Mouse (Mus musculus) lung, postnatal 36 days (tissue): ENCODE data around the gene Rnf130.
"Not testable (repeated sequence)": the region's sequence is repeated elsewhere in the genome, so short reads cannot be mapped to it uniquely, and the experiment has no call there.

ENCODE experiments used
- DNase-seq: peaks from one replicate; pipeline ENCODE4 v3.0.0; 2022; ENCODE audit warnings: mixed read lengths

Gene Rnf130

DNA sequence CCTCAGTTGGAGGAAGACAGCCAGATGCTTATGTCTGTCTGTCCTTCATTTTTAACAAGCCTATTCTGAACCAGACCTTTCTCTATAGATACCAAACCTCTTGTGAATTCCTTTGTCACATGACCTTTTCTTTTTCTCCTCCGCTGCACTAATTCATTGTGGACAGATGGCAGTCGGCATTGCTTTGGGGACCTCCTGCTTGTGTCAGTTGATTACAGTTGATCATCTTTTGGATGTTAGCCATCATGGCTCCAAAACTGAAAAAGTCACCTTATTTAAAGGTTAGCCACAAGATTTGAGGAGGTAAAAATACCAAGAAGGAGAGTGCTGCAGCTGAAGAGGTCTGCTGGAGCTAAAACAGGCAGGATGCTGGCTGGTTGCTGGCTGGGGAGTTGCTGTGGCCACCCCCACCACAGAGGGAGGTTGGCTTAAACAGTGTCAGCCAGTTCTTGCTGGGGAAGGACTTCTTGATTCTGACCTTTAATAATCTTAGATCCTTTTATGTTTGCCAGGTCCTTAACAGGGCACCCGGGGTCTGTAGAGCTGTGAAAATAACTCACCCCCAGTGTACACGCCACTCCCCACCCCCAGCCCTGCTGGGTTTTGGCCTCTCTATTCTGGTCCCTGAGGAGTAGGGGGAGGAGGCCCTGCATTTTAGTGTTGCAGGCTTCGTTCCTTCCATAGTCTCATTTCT is 66.0 kb downstream of the Rnf130 start:
- DNase-seq: no peak

DNA sequence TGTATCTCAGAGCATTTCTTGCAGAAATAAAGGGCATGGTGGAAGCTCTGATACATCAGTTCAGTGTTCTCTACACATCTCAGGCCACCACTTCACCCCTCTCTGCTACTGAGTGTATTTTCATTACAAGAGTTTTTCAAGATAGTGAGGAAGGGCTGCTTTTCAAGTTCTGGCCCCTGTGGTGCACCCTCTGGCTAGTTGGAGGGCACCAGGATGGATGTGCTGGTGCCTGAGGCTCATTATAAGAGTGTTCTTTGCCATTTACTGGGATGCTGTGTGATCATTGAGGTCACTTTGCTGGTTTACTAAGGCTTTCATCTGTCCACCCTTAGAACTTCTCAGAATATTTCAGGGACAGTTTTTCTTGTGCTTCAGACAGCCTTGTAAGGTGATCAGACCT is 66.5 kb downstream of the Rnf130 start:
- DNase-seq: no peak

DNA sequence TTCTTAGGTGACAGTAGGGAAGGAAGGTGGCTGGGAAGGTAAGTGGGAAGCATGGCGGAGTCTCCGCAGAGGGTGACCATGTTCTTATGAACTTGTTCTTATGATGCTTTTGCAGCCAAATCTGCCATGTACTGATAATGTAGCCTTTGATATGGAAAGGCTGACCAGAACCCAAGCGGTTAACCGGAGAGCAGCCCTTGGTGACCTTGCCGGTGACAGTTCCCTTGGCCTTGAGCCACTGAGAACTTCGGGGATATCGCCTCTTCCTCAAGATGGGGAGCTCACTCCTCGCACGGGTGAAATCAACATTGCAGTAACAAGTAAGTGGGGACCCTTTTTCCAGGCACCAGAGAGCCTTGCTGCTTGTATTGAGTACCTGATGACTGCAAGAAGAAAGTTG is 70.5 kb downstream of the Rnf130 start:
- DNase-seq: no peak

DNA sequence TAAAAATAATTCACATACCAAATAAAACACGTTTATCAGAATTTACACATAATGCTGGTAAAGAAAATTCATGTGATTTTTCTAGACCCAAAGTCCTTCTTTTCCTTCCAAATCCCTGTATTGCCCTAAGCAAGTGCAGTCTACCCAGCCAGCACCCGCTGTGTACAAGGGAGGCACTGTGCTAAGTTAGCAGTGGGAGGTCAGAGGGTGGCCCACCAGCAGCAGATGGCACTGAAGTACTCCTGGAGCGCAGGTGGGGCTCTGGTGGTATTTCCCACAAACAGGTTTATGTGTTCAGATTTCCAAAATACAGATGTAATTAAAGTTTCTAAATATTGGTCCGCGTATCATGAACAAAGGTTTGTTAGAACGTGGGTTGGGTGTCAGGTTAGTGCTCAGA is 71.9 kb downstream of the Rnf130 start:
- DNase-seq: no peak

DNA sequence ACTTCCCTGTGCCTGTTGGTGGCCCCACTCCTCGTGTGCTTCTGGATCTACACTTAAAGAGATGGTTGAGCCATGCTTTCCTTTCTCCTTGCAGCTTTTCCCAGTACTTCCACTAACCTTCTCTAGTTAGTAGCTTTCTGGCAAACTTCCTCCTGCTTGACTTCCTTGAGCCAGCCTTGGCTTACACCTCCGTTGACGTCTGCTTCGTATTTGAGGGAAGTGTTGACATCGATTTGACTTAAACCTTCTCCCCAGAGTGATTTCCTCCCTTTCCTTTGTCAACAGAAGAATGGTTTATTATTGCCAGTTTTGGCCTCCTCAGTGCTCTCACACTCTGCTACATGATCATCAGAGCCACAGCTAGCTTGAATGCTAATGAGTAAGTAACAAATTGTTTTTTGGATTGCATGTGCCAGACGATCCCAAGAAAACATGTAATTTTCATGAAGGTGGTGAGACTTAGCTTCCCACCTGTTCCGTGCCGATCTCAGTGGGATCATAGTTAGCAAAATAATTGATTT is 73.9 kb downstream of the Rnf130 start:
- DNase-seq: peak; percentile 16

DNA sequence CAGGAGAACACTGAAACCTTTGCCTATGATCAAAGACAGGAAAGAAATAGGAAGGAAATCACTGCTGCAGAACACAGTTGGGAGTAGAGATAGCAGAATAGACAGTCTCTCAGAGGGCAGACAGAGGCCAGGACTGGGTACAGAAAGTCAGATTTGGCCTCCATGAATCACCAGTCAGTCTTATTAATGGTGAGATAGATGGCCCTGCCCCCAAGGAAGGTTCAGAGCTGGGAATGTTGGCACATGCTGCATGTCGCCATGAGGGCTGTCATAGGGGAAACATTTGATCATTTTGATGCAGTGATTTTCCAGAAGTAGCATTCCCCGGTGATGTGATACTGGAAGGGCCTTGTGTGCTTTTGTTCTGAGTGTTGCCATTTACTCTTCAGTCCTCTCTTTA is 74.5 kb downstream of the Rnf130 start:
- DNase-seq: no peak

DNA sequence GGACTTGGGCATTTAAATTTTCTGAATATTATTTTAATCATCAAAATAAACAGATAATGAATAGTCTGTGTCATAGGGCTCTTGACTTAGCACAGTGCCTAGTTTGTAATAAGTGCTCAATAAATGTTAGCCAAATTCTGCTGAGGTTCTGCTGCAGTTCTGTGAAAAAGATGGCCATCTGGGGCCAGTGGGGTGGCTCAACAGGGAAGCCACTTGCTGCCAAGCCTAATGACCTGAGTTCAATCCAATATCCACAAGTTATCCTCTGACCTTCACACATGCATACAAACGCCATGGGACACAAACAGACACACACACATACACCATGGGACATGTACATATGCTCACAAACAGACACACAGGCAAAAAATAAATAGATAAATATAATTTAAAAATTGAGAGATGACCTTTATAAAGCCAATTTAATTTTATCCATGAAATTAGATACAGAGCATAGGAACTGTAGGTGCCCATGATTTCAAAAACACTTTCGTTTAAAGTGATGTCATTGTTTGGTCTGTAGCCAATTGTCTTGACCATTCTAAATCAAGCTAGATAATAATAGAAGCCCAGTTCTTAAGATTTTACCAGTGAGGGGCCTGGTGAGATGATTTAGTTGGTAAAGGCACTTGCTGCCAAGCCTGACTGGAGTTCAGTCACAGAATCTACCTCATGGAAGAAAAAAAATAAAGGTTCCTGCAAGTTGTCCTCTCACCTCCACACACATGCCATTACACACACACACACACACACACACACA is 75.6 kb downstream of the Rnf130 start:
- DNase-seq: no peak

DNA sequence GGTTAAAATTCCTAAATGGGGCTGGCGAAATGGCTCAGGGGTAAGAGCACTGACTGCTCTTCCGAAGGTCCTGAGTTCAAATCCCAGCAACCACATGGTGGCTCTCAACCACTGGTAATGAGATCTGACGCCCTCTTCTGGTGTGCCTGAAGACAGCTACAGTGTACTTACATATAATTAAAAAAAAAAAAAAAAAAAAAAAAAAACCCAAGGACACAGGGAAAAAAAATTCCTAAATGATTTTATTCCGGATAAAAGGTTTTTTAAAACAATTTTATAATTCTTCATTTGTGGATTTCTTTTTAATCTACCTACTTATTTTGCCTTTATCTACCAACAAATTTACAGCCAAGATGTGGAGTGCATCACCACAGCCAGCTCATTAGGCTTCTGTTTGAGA is 76.8 kb downstream of the Rnf130 start:
- not testable (repeated sequence) for DNase-seq

DNA sequence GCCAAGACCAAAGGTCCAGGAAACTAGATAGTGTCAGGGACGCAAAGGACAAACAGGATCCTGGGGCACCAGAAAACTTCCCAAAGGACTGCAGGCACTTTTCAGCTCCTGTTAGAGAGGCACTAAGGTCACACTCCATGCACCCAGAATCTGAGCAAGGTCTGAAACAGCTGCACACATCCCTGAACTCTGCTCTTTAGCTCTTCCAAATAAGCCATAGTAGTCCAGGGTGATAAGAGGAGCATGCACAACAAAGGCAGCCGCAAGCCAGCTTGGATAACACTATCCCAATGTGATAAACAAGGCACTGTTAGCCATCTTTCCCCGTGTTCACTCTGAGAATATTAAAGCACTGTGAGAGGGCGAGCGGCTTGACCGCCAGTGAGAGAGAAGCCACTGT is 78.9 kb downstream of the Rnf130 start:
- no peak for DNase-seq

DNA sequence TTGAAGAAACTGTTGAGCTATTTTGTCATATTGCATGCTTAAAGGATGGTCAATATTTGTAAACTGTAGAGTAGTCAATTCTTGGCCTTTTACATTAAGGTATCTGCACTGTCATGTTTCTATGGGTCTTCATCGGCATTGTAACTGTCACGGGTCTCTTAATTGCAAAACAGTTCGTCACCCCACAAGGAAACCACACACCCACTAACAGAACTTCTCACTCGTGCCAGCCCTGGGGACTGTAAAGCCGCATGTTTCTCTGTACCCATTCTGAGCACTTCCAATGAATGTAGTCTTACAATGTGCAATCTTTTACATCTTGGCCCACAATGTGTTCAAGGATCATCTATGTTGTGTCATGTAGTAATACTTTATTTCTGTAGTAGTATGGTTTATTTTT is 80.1 kb downstream of the Rnf130 start:
- peak; percentile 10 for DNase-seq

DNA sequence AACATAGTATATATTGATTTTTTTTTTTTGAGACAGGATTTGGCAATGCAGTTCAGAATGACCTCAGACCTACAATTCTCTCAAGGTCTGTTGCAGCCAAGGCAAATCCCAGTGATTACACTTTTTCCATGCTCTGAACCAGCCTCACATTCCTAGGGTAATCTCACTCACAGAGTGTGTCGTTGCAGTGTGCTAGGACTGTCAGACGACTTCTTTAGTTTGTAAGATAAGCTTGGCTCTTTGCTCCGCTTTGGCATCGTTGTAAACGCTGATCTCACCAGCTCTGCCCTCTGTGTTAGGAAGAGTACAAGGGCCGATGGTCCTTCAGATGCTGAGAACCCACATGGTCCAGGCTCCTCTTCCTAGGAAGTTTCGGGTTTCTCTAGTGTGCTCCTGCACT is 80.9 kb downstream of the Rnf130 start:
- no peak for DNase-seq

DNA sequence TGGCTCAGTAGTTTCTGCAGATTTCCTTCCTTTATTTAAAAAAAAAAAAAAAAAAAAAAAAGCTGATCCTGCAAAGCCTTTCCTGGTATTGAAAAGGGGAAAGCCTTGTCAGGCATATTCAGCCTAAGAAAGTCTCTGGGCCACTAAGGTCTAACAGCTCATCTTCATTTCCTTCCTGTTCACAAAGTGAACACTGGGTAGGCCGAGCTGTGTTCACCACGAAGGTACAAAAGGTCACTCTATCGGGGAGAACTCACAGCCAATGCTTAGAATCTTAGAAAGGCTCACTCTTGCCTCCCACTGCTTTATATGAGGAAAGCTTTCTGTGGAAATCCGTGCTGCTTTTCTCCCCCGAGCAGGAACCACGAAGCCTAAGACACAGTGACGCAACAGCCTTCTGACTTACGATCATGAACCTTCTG is 83.7 kb downstream of the Rnf130 start:
- DNase-seq: peak; percentile 34

DNA sequence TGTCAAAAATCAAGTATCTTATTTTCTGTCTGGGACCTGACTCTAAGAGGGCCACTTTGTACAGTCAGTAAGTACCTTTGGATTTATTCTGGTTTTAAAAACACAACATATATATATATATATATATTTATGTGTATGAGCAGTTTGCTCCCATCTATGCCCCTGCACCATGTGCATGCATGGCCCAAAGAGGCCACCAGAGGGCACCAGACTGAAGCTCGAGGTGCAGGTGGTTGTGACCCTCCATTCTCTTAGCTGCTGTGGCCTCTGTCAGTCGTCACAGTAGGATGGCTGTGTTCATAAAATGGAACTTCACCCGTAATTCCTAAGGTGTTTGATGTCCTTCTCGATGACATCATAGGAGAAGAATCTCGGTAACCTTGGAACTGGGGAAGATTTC is 89.2 kb downstream of the Rnf130 start:
- peak; percentile 89 for DNase-seq

DNA sequence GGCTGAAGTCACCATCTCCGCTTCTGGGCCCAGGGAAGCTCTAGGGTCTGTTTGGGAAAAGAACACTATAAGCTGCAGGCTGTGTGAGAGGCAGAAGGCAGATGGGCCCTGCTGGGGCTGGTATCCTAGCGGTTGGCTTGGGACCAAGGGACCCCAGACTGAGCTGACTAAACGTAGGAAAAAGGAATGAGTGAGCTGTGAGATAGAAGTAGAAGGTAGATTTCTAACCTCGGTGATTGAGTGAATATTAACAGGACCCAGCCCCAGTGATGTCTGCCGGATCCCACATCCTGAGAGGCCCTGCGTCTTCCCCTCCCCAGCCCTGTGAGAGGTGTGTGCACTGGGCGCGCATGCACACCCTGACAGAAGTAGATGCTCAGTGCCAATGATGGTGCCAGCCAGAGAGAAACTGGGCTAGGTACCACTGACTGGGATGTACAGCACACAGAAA is 97.5 kb downstream of the Rnf130 start:
- no peak for DNase-seq

DNA sequence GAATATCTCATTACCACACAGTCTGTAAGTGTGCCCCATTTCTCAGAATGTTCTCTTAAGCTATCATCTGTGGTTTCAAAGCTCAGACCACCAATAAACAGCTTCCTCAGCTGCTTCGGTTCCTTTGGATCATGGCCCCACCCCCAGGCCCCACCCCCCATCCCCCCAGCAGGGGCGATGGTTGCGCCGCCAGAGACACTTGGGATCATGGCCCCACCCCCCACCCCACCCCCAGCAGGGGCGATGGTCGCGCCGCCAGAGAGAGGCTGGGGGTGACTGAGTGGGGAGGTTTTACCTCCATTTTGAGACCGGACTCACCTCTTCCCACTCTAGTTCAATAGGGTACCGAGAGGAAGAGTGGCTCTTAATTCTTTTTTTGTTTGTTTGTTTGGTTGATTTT is 102.6 kb downstream of the Rnf130 start:
- DNase-seq: no peak

DNA sequence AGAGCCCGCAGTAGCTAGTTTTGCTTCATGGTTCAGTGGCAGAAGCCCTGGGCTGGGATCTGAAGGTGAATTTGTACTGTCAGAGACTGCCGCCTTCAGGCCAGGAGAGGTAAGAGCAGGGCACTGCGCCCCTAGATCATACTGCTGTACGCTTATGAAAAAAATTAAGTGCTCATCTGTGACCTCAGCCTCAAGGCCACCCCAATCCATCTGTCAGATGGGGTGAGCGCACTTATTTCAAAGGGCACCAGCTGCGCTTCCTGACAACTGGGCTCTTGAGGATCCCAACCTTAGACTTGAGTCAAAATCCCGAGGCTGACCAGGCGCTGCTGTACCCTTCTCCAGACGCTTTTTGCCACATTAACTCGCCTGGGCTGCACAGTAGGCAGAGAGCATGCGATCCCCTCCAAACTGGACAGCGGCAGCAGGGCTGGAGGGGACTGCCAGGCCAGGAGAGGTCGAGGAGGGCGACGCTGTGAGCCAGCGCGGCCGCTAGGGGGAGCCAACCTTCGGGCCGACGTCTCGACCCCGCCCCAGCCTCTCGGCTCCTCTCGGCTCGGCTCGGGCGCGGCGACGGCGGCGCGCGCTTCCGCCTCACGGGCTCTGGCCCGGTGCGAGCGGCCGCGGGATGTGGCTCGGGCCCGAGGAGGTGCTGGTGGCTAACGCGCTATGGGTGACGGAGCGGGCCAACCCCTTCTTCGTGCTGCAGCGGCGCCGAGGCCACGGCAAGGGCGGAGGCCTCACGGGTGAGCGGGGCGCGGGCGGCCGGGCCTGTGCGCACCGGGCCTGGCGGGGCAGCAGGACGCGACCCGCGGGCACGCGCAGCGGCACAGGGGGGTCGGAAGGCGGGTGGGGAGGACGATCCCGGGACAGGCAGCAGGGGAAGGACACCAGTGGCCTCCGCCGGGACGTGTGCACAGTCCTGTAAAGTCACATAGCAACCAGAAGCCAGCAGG is 105.9 kb downstream of the Rnf130 start, which contains the start of gene Tbc1d9b:
Gene Tbc1d9b (plus strand): TSS at position 586 of the 956 bp plus-strand sequence.
- peak; percentile 92 for DNase-seq

DNA sequence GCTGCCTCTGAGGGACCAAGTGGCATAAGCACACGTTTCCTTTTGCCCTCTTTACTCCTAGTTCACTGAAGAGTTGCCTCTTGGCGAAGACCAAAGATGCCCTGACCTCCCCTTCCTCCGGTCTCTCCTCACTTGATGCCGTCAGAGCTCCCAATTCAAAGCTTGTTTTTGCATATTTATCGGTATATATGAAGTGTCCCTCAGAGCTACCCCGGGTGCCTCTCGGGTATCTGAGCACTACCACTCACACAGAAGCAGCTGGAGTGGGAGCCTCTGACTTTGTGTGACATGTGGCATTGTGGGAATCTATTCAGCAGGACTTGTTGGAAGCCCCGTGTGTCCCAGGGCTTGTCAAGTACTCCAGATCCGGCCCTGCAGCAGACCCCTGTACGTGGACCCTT is 106.7 kb downstream of the Rnf130 start:
- no peak for DNase-seq

DNA sequence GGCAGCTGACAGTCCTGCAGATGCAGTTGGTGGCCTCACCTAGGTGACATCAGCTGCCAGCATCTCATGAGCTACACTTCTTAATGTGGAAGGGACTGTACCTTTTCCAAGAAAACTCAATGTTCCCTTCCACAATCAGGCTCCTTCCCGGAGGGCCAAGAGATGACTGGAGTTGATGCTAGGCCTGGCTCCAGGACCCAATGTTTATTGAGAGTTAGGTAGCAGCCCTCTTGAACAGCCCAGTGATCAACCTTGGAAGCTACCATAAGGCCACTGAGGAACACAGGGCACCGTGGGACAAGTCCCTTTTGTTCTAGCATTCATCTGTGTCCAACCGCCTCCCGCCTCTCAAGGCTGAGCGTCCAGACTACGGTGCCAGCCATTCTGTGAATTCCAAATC is 107.1 kb downstream of the Rnf130 start:
- no peak for DNase-seq

DNA sequence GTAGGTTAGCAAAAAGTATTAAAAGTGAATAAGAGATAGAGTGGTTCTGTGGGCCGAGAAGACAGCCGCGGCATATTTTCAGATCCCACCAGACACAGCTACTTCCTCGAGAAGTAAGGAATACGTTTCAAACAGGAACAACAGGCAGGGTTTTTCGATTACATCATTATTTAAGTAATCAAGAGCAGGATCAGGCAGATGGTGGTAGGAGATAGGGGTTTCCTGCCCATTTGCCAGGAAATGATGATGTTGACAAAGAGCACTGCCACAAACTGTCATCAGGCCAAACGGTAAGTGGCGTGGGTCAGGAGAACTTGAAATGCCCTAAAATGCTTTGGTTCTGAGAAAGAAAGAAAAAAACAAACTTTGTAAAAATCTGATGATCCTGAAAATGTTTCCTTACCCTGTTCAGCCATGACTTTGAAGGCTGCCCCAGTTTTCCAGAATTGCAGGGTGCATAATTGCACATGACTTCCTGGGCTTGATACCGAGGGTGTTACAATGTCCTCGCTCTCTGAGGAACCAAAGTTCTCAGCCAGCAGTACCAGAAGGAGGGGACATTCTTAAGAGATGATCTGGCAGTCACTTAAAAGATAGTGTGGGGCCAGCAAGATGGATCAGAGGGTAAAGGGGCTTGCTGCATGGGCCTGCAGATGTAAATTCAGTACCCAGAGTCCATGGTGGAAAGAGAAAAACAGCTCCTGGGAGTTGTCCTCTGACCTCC is 109.2 kb downstream of the Rnf130 start:
- peak; percentile 68 for DNase-seq

DNA sequence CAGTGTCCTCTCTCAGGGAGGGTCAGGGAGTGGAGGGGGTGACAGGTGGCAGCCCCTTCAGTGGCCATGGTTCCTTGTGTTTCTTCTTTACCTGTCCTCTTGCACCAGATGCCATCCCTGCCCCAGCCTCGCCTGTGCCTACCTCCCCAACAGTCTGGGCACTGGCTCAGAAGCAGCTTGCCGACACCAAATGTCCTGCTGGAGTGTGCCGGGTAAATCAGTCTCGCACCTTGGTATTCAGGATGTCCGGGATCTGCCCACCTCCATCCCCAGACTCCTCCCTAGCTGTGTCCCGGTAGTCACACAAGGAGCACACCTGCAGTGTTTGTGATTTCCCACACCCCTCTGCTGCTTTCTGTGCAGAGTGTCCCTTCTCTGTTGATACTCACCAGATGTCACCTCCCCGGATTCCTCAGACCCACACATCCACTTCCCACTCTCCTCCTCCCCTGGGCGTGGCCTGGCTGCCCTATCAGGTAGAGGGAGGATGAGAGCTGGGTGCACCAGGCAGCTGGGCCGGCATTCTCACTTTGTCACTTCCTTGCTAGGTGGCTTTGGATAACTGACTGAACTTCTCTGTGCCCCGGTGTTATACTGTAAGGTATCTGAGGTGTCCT is 113.2 kb downstream of the Rnf130 start:
- DNase-seq: no peak

DNA sequence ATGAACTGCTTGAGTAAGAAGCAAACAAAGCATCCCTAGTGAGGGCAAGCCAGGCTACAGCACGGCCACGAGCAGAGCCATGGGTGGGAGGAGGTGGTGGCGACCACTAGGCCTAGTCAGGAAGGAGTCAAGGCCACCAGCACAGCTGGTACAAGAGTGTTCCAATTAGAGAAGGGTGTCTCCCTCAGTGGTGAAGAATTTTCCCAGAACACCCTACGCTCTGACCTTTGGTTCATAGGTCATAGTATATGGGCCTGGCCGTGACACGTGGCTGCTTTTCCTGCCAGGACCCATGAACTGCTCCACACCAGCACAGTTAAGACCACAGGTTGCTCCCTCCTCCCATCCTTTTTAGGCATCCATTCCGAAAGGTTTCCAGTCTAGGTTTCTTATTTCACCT is 114.4 kb downstream of the Rnf130 start:
- DNase-seq: no peak

DNA sequence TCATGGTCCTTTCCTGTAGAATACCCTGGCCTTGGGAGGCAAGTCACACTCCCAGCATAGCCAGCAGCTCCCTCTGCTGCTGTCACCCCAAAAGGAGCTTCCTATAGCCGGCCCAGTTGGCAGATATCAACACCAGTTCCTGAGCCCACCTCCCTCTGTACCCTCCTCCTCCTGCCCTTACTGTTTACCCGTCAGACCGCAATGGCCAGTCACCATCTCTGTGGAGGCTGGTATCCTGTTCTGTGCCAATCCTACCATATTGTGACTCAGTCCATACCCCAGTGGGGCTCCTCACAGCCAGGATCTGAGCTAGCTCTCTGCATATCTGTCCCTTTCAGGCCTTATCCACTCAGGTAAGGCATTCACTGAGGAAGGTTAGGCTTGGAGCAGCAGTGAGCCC is 120.4 kb downstream of the Rnf130 start:
- no peak for DNase-seq
